Mouse (Mus musculus) C2C12 (cell line): ENCODE results near the gene Itih2. TPM values are rescaled to one million over a fixed set of nuclear protein-coding genes. Genes with fewer than 3 reads are reported as not detected.

Experiments
- H3K27me3 ChIP-seq: one replicate; pipeline ENCODE4 v1.6.1; 2011; ENCODE audit not compliant: control insufficient read depth, insufficient read depth, insufficient read length
- H3K36me3 ChIP-seq: one replicate; pipeline ENCODE4 v1.6.1; 2011; ENCODE audit not compliant: control insufficient read depth, insufficient read depth
- H3K4me3 ChIP-seq: one replicate; pipeline ENCODE4 v1.5.1; 2011; ENCODE audit warnings: mild to moderate bottlenecking, control low read depth; ENCODE audit not compliant: poor library complexity, insufficient read depth, severe bottlenecking
- H3K79me2 ChIP-seq: one replicate; pipeline ENCODE4 v1.6.1; 2011; ENCODE audit not compliant: control insufficient read depth, insufficient read depth
- H3K79me3 ChIP-seq: one replicate; pipeline ENCODE4 v1.6.1; 2011; ENCODE audit warnings: low read depth, control low read depth
- H3ac ChIP-seq: one replicate; pipeline ENCODE3; 2011; ENCODE audit warnings: low read depth; ENCODE audit not compliant: control insufficient read depth, insufficient read length
- CEBPB ChIP-seq: IDR thresholded peaks from one replicate; pipeline ENCODE4 v1.6.1; 2011; ENCODE audit warnings: low read depth, mild to moderate bottlenecking, control low read depth, moderate library complexity
- CTCF ChIP-seq: IDR thresholded peaks from one replicate; pipeline ENCODE4 v1.5.1; 2011; ENCODE audit not compliant: control insufficient read depth, insufficient read depth, insufficient read length
- FOSL1 ChIP-seq: IDR thresholded peaks from one replicate; pipeline ENCODE4 v1.8.0; 2011; ENCODE audit warnings: mild to moderate bottlenecking, low read length; ENCODE audit not compliant: poor library complexity, insufficient read depth, severe bottlenecking
- MAX ChIP-seq: IDR thresholded peaks from one replicate; pipeline ENCODE4 v1.6.1; 2011; ENCODE audit warnings: mild to moderate bottlenecking, control low read depth
- MYOD1 ChIP-seq: IDR thresholded peaks from one replicate; pipeline ENCODE4 v1.6.1; 2011; ENCODE audit warnings: low read depth; ENCODE audit not compliant: control insufficient read depth, insufficient read length
- MYOG ChIP-seq: IDR thresholded peaks from one replicate; pipeline ENCODE4 v1.6.1; 2011; ENCODE audit not compliant: control insufficient read depth, insufficient read length; ENCODE audit errors: extremely low read depth
- USF1 ChIP-seq: IDR thresholded peaks from one replicate; pipeline ENCODE4 v1.6.1; 2011; ENCODE audit warnings: low read depth, mild to moderate bottlenecking, control low read depth, moderate library complexity
- polyA plus RNA-seq: library from polyadenylated mRNA; unstranded; fragments of >200 nt; fragmentation: generic; extraction: Trizol; gene quantifications from one replicate; pipeline ENCODE4 v1.2.1, GENCODE M21; 2012; ENCODE audit warnings: missing spikeins

Gene Itih2
- polyA plus RNA-seq, 1 experiment: not detected

GRCm38 (mm10) chr2:10142472-10143454, 11.6 kb upstream of the Itih2 start:
- H3K79me3 ChIP-seq: no peaks in the 10 kb centered on the region
- no peaks in the 10 kb centered on the region for H3K79me2 ChIP-seq
- TF ChIP-seq FOSL1: no peak
- no peak for TF ChIP-seq CEBPB
- H3K36me3 ChIP-seq: no peaks in the 10 kb centered on the region
- H3K27me3 ChIP-seq: peaks cover 3% of the 10 kb centered on the region
- H3K4me3 ChIP-seq: no peak overlapping the region
- no peak overlapping the region for H3ac ChIP-seq

DNA sequence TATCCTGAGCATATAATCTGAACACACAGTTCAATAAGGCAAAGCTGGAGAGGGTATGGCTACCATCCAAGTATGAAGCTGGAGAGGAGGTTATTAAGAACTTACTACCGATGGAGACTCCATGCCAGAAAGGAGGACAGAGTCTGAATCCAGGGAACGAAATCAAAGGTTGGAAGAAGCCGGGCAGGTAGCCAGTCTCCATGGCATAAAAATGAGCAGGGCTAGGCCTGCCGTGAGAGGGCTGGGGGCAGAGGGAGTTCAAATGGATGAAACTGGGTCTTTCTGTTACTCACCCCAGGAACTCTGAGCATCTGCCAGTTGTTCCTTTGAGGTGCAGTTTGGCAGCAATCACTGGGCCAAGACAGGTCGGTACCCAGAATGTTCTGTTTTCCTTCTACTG, 9.3 kb upstream of the Itih2 start:
- Histone ChIP-seq H3K79me2 (no peaks in the 10 kb centered on the region), H3K79me3 (no peaks in the 10 kb centered on the region), H3K4me3 (no peak overlapping the region), H3K36me3 (no peaks in the 10 kb centered on the region), H3ac (no peak overlapping the region), H3K27me3 (no peaks in the 10 kb centered on the region)
- TF ChIP-seq CEBPB (no peak), MAX (no peak), MYOD1 (no peak), CTCF (no peak), USF1 (no peak), FOSL1 (no peak)

DNA sequence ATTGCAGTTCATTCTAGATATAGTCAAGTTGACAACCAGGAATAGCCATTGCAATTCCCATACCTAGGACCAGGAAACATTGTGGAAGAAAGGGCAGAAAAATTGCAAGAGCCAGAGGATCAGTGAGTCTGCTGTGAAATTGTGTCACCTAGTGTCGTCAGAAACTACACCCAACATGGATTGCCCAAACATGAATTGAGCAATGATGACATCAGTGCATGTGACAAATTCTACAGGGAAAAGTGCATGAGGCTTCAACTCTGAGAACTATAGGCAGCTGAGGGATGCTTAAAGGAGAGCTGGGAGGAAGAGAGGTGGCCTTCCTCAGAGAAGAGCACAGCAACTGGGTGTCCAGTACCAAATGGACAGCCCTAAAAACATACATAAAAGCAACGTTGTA, 6.1 kb upstream of the Itih2 start:
- H3K36me3 ChIP-seq: no peaks in the 10 kb centered on the region
- H3K79me2 ChIP-seq: no peaks in the 10 kb centered on the region
- no peak overlapping the region for H3ac ChIP-seq
- no peaks in the 10 kb centered on the region for H3K27me3 ChIP-seq
- TF ChIP-seq CEBPB (no peak), USF1 (no peak), MYOG (no peak), CTCF (no peak), MAX (no peak)
- H3K4me3 ChIP-seq: no peak overlapping the region
- H3K79me3 ChIP-seq: no peaks in the 10 kb centered on the region

DNA sequence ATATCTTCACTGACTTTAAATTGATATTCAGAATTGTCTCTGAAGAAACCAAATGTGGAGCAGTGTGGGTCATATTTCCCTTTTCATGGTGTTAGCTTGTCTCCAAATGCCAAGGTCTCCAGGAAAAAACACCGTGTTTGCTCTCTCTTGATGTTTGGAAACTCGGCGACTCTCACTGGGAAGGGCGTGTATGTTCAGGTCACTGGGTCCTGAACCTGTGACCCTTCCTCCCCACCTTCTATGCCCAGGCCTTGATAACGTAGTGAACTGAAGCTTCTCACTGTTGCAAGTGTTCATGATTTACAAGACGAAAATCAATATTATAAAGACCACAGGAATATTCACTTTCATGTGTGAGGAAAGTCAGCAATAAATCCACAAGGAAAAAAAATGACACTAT, 2.7 kb upstream of the Itih2 start:
- Histone ChIP-seq H3K36me3 (no peaks in the 10 kb centered on the region), H3K27me3 (no peaks in the 10 kb centered on the region), H3K79me2 (no peaks in the 10 kb centered on the region), H3K4me3 (no peak overlapping the region), H3ac (no peak overlapping the region), H3K79me3 (no peaks in the 10 kb centered on the region)
- TF ChIP-seq MAX (no peak), FOSL1 (no peak), CEBPB (no peak), USF1 (no peak), MYOG (no peak), CTCF (no peak), MYOD1 (no peak)

DNA sequence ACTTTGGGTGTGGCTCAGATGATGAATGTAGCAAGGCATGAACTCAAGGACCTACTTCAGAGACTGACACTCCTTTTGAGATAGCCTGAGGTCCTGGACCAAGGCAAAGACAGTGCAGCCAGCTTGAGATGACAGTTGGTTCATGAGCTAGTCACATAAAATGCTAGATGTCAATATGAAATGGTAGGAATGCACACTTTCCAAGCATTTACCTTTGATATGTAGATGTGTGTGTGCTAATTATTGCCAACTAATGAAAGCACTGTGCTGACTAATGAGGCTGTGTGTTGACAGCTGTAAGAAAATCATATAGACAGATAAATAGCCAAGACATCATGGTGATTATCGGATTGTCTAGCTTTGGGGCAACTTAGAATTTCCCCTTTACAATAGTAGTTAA, 932 bp upstream of the Itih2 start:
- Histone ChIP-seq H3K79me2 (no peaks in the 10 kb centered on the region), H3K27me3 (no peaks in the 10 kb centered on the region), H3ac (no peak overlapping the region), H3K4me3 (no peak overlapping the region), H3K79me3 (no peaks in the 10 kb centered on the region), H3K36me3 (no peaks in the 10 kb centered on the region)
- TF ChIP-seq CTCF (no peak), MYOG (no peak), MYOD1 (no peak), MAX (no peak), CEBPB (no peak), USF1 (no peak), FOSL1 (no peak)
